Mouse (Mus musculus) lung, postnatal 0 days (tissue): ENCODE results near the gene March4.

Experiments
- CTCF ChIP-seq: IDR thresholded peaks from 2 replicates; pipeline ENCODE4 v1.5.1; 2016; ENCODE audit warnings: antibody characterized with exemption, mild to moderate bottlenecking
- EP300 ChIP-seq: IDR thresholded peaks from 2 replicates; pipeline ENCODE4 v1.6.1; 2016; ENCODE audit warnings: antibody characterized with exemption, mild to moderate bottlenecking, control low read depth

- TF ChIP-seq CTCF, result no peak
- no peak for TF ChIP-seq EP300
Observed at GRCm38 (mm10) chr1:72413205-72413604, 123.5 kb downstream of the March4 start.
